ENCODE assay signal across 16 mouse cellular contexts in the genomic region with DNA sequence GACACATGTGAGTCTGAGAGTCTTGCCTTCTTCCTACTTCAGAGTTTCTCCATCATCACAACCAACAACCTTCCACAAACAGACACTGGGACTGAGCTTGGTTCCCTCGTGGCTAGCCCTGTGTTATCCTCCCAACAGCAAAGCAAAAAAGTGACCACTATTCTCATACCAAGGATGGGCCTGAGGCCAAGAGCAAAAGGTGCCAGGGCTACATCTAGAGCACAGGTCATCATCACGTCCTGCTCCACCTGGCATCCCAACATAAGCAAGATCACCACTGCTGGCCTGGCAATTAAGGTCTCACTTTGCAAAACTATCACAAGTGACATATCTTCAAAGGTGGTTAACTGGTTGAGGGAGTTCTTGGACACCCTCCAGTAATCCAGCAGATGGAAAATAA.
"Had no signal": no experiment of that assay in that cellular context is flagged by ENCODE, and none has a peak within 500 bp of the region (broad histone marks: within the 10 kb centered on the region; RNA-seq: fewer than 3 reads in every experiment).

No protein-coding gene starts in this region.

- DNase-seq: kidney, adult 2 months; liver, postnatal 0 days; spleen, adult 18-20 months; thymus, postnatal 25 days had no signal

- H3K9ac ChIP-seq: limb, embryonic 12.5 days; limb, embryonic 15.5 days; liver, embryonic 14.5 days; liver, postnatal 0 days; lung, embryonic 14.5 days; midbrain, embryonic 12.5 days; stomach, embryonic 15.5 days had no signal

- H3K27me3 ChIP-seq: limb, embryonic 12.5 days; limb, embryonic 15.5 days; midbrain, embryonic 12.5 days; stomach, embryonic 15.5 days had no signal

- H3K36me3 ChIP-seq: limb, embryonic 12.5 days; limb, embryonic 15.5 days; midbrain, embryonic 12.5 days; stomach, embryonic 15.5 days had no signal

- H3K27ac ChIP-seq: kidney, postnatal 0 days; layer of hippocampus, adult 2 months; left cerebral cortex, adult 2 months; limb, embryonic 12.5 days; limb, embryonic 15.5 days; liver, embryonic 14.5 days; macrophage; midbrain, embryonic 12.5 days; stomach, embryonic 15.5 days had no signal

- ATAC-seq: liver, postnatal 0 days; lung, postnatal 0 days had no signal

- H3K4me3 ChIP-seq: layer of hippocampus, adult 2 months; left cerebral cortex, adult 2 months; limb, embryonic 12.5 days; limb, embryonic 15.5 days; midbrain, embryonic 12.5 days; stomach, embryonic 15.5 days had no signal

- H3K4me1 ChIP-seq: limb, embryonic 12.5 days; midbrain, embryonic 12.5 days; stomach, embryonic 15.5 days had no signal

- H3K4me2 ChIP-seq: limb, embryonic 12.5 days; limb, embryonic 15.5 days; liver, embryonic 11.5 days; lung, embryonic 14.5 days; midbrain, embryonic 12.5 days; stomach, embryonic 15.5 days had no signal

- H3K9me3 ChIP-seq: limb, embryonic 12.5 days; limb, embryonic 15.5 days; midbrain, embryonic 12.5 days; stomach, embryonic 15.5 days had no signal
